Mouse (Mus musculus): Measurements from ENCODE around the gene Utp20. TPM values are rescaled to one million over a fixed set of nuclear protein-coding genes. Genes with fewer than 3 reads are reported as not detected.

The Utp20 gene
- polyA plus RNA-seq, 2 experiments: 6.6 to 6.7 TPM

GRCm38 (mm10) chr10:88860911-88861310 lies 34.3 kb upstream of the Utp20 start:
- ATAC-seq (ENCODE audit: insufficient read depth) (no peak), DNase-seq (ENCODE audit: low read depth in 3 of 3, low spot score in 3 of 3) (no peak)
- no peak for TF ChIP-seq CTCF (IDR thresholded peaks at IDR 0.05; ENCODE audit: low read depth)
- no peak for TF ChIP-seq EP300 (IDR thresholded peaks at IDR 0.05; ENCODE audit: low read depth)
- Histone ChIP-seq H3K9me3 (ENCODE audit: control insufficient read depth, low read length) (no peaks in the 10 kb centered on the region), H3K27me3 (ENCODE audit: control insufficient read depth, insufficient read depth, low read length) (no peaks in the 10 kb centered on the region), H3K4me2 (ENCODE audit: low read depth) (no peak overlapping the region), H3K27ac (no peak overlapping the region), H3K9ac (replicated peaks) (no peak overlapping the region), H3K4me1 (replicated peaks; ENCODE audit: control insufficient read depth in 2 of 2, insufficient read depth in 2 of 2, low read length in 1 of 2) (no peaks in the 10 kb centered on the region), H3K4me3 (ENCODE audit: insufficient read depth in 1 of 2, low read depth in 2 of 2, low read length in 2 of 2) (no peak overlapping the region), H3K36me3 (replicated peaks; ENCODE audit: control insufficient read depth, insufficient read depth, low read depth) (no peaks in the 10 kb centered on the region)
- WGBS (ENCODE audit: insufficient replicate concordance): 54% methylated on average over 3 of the region's 3 CpGs

- no peaks in the 10 kb centered on the region for H3K27me3 ChIP-seq (ENCODE audit: control insufficient read depth, insufficient read depth, low read length)
- WGBS (ENCODE audit: insufficient replicate concordance): 62% methylated on average over 7 of the region's 7 CpGs
- H3K4me1 ChIP-seq (replicated peaks; ENCODE audit: control insufficient read depth in 2 of 2, insufficient read depth in 2 of 2, low read length in 1 of 2): no peaks in the 10 kb centered on the region
- no peaks in the 10 kb centered on the region for H3K36me3 ChIP-seq (replicated peaks; ENCODE audit: control insufficient read depth, insufficient read depth, low read depth)
- no peak overlapping the region for H3K27ac ChIP-seq
- H3K9me3 ChIP-seq (ENCODE audit: control insufficient read depth, low read length): no peaks in the 10 kb centered on the region
- TF ChIP-seq CTCF (IDR thresholded peaks at IDR 0.05; ENCODE audit: low read depth) (no peak), EP300 (IDR thresholded peaks at IDR 0.05; ENCODE audit: low read depth) (no peak)
- H3K4me3 ChIP-seq (ENCODE audit: insufficient read depth in 1 of 2, low read depth in 2 of 2, low read length in 2 of 2): no peak overlapping the region
- no peak for ATAC-seq (ENCODE audit: insufficient read depth)
- H3K4me2 ChIP-seq (ENCODE audit: low read depth): no peak overlapping the region
- H3K9ac ChIP-seq (replicated peaks): no peak overlapping the region
- no peak for DNase-seq (ENCODE audit: low read depth in 3 of 3, low spot score in 3 of 3)
Observed at GRCm38 (mm10) chr10:88853326-88853725, 26.7 kb upstream of the Utp20 start.

GRCm38 (mm10) chr10:88849976-88850375 lies 23.4 kb upstream of the Utp20 start:
- DNase-seq (ENCODE audit: low read depth in 3 of 3, low spot score in 3 of 3) (no peak), ATAC-seq (ENCODE audit: insufficient read depth) (no peak)
- no peaks in the 10 kb centered on the region for H3K9me3 ChIP-seq (ENCODE audit: control insufficient read depth, low read length)
- H3K4me2 ChIP-seq (ENCODE audit: low read depth): no peak overlapping the region
- no peak overlapping the region for H3K9ac ChIP-seq (replicated peaks)
- TF ChIP-seq EP300 (IDR thresholded peaks at IDR 0.05; ENCODE audit: low read depth): no peak
- no peak for TF ChIP-seq CTCF (IDR thresholded peaks at IDR 0.05; ENCODE audit: low read depth)
- H3K27me3 ChIP-seq (ENCODE audit: control insufficient read depth, insufficient read depth, low read length): no peaks in the 10 kb centered on the region
- H3K27ac ChIP-seq: no peak overlapping the region
- H3K36me3 ChIP-seq (replicated peaks; ENCODE audit: control insufficient read depth, insufficient read depth, low read depth): no peaks in the 10 kb centered on the region
- no peaks in the 10 kb centered on the region for H3K4me1 ChIP-seq (replicated peaks; ENCODE audit: control insufficient read depth in 2 of 2, insufficient read depth in 2 of 2, low read length in 1 of 2)
- WGBS (ENCODE audit: insufficient replicate concordance): 66% methylated on average over 4 of the region's 4 CpGs
- H3K4me3 ChIP-seq (ENCODE audit: insufficient read depth in 1 of 2, low read depth in 2 of 2, low read length in 2 of 2): no peak overlapping the region

- no peaks in the 10 kb centered on the region for H3K4me1 ChIP-seq (replicated peaks; ENCODE audit: control insufficient read depth in 2 of 2, insufficient read depth in 2 of 2, low read length in 1 of 2)
- H3K27ac ChIP-seq: no peak overlapping the region
- no peaks in the 10 kb centered on the region for H3K36me3 ChIP-seq (replicated peaks; ENCODE audit: control insufficient read depth, insufficient read depth, low read depth)
- 67% methylated on average over 7 of the region's 7 CpGs for WGBS (ENCODE audit: insufficient replicate concordance)
- H3K4me3 ChIP-seq (ENCODE audit: insufficient read depth in 1 of 2, low read depth in 2 of 2, low read length in 2 of 2): no peak overlapping the region
- H3K27me3 ChIP-seq (ENCODE audit: control insufficient read depth, insufficient read depth, low read length): no peaks in the 10 kb centered on the region
- ATAC-seq (ENCODE audit: insufficient read depth) (no peak), DNase-seq (ENCODE audit: low read depth in 3 of 3, low spot score in 3 of 3) (no peak)
- no peaks in the 10 kb centered on the region for H3K9me3 ChIP-seq (ENCODE audit: control insufficient read depth, low read length)
- no peak overlapping the region for H3K9ac ChIP-seq (replicated peaks)
- TF ChIP-seq EP300 (IDR thresholded peaks at IDR 0.05; ENCODE audit: low read depth): no peak
- TF ChIP-seq CTCF (IDR thresholded peaks at IDR 0.05; ENCODE audit: low read depth): no peak
- H3K4me2 ChIP-seq (ENCODE audit: low read depth): no peak overlapping the region
Observed at GRCm38 (mm10) chr10:88848876-88849476, 22.4 kb upstream of the Utp20 start.

- no peak overlapping the region for H3K27ac ChIP-seq
- H3K9ac ChIP-seq (replicated peaks): no peak overlapping the region
- TF ChIP-seq CTCF (IDR thresholded peaks at IDR 0.05; ENCODE audit: low read depth): no peak
- no peak for TF ChIP-seq EP300 (IDR thresholded peaks at IDR 0.05; ENCODE audit: low read depth)
- DNase-seq (ENCODE audit: low read depth in 3 of 3, low spot score in 3 of 3) (no peak), ATAC-seq (ENCODE audit: insufficient read depth) (no peak)
- H3K9me3 ChIP-seq (ENCODE audit: control insufficient read depth, low read length): no peaks in the 10 kb centered on the region
- H3K4me3 ChIP-seq (ENCODE audit: insufficient read depth in 1 of 2, low read depth in 2 of 2, low read length in 2 of 2): no peak overlapping the region
- 47% methylated on average over 2 of the region's 2 CpGs for WGBS (ENCODE audit: insufficient replicate concordance)
- no peak overlapping the region for H3K4me2 ChIP-seq (ENCODE audit: low read depth)
- H3K27me3 ChIP-seq (ENCODE audit: control insufficient read depth, insufficient read depth, low read length): no peaks in the 10 kb centered on the region
- H3K4me1 ChIP-seq (replicated peaks; ENCODE audit: control insufficient read depth in 2 of 2, insufficient read depth in 2 of 2, low read length in 1 of 2): no peaks in the 10 kb centered on the region
- no peaks in the 10 kb centered on the region for H3K36me3 ChIP-seq (replicated peaks; ENCODE audit: control insufficient read depth, insufficient read depth, low read depth)
Observed at GRCm38 (mm10) chr10:88834227-88834626, 7.6 kb upstream of the Utp20 start.
